Mouse (Mus musculus) midbrain, embryonic 16.5 days (tissue): ENCODE results near the gene Hipk1. TPM values are rescaled to one million over a fixed set of nuclear protein-coding genes. Genes with fewer than 3 reads are reported as not detected.

Source experiments
- ATAC-seq: fragments of 200-750 bp; cut with Nextera tagmentation; 2 replicates; pipeline ENCODE4 v1.8.0; 2017; ENCODE audit warnings: moderate TSS enrichment
- H3K27ac ChIP-seq: fragments of 300-500 bp; sonication (generic); 2 replicates; pipeline ENCODE4 v1.5.1; 2014; ENCODE audit warnings: mild to moderate bottlenecking, low read length, mixed read lengths
- H3K27me3 ChIP-seq: fragments of 300-500 bp; sonication (generic); 2 replicates; pipeline ENCODE4 v1.6.1; 2014; ENCODE audit warnings: low read depth, low read length, mixed read lengths; ENCODE audit not compliant: control insufficient read depth, insufficient read depth
- H3K36me3 ChIP-seq: fragments of 300-500 bp; sonication (generic); 2 replicates; pipeline ENCODE4 v1.6.1; 2014; ENCODE audit warnings: mild to moderate bottlenecking, low read length, moderate library complexity, mixed read lengths; ENCODE audit not compliant: control insufficient read depth, insufficient read depth
- H3K4me1 ChIP-seq: fragments of 300-500 bp; sonication (generic); 2 replicates; pipeline ENCODE4 v1.6.1; 2014; ENCODE audit warnings: mild to moderate bottlenecking, low read length, mixed read lengths; ENCODE audit not compliant: control insufficient read depth, insufficient read depth
- H3K4me2 ChIP-seq: fragments of 300-500 bp; sonication (generic); 2 replicates; pipeline ENCODE4 v1.6.1; 2014; ENCODE audit warnings: mild to moderate bottlenecking, low read length, mixed read lengths
- H3K4me3 ChIP-seq: fragments of 300-500 bp; sonication (generic); 2 replicates; pipeline ENCODE4 v1.5.1; 2014; ENCODE audit warnings: low read depth, mild to moderate bottlenecking, low read length, moderate library complexity, mixed read lengths
- H3K9ac ChIP-seq: fragments of 300-500 bp; sonication (generic); 2 replicates; pipeline ENCODE4 v1.6.1; 2014; ENCODE audit warnings: low read depth, low read length, mixed read lengths
- H3K9me3 ChIP-seq: fragments of 300-500 bp; sonication (generic); replicated peaks from 2 replicates; pipeline ENCODE4 v1.6.1; 2014; ENCODE audit warnings: mild to moderate bottlenecking, low read length, mixed read lengths; ENCODE audit not compliant: control insufficient read depth, poor library complexity, severe bottlenecking
- WGBS: fragments of 180-500 bp; shearing (Covaris S2); extraction: QIAGEN DNeasy Blood & Tissue Kit; methylation state at CpG from one replicate; pipeline ENCODE4 v1.1.7; 2014; 5-methylcytosine and 5-hydroxymethylcytosine counted together
- polyA plus RNA-seq: library from polyadenylated mRNA; unstranded; fragments of >200 nt; fragmentation: Nextera tagmentation; extraction: Ambion mirVana; gene quantifications from 2 replicates; pipeline ENCODE4 v1.2.1, GENCODE M21; 2015

Gene Hipk1
- polyA plus RNA-seq, 1 experiment from 2014 or later = 11.1 TPM

GRCm38 (mm10) chr3:103716774-103717760 lies 74.3 kb downstream of the Hipk1 start:
- Histone ChIP-seq H3K27ac (no peak overlapping the region), H3K9ac (no peak overlapping the region), H3K9me3 (no peaks in the 10 kb centered on the region), H3K27me3 (no peaks in the 10 kb centered on the region), H3K4me2 (no peak overlapping the region), H3K36me3 (no peaks in the 10 kb centered on the region), H3K4me3 (no peak overlapping the region), H3K4me1 (peaks cover 7% of the 10 kb centered on the region; the same call in 1 of the 2 replicates)
- WGBS = 46% methylated on average over 15 of the region's 15 CpGs
- ATAC-seq = no peak

DNA sequence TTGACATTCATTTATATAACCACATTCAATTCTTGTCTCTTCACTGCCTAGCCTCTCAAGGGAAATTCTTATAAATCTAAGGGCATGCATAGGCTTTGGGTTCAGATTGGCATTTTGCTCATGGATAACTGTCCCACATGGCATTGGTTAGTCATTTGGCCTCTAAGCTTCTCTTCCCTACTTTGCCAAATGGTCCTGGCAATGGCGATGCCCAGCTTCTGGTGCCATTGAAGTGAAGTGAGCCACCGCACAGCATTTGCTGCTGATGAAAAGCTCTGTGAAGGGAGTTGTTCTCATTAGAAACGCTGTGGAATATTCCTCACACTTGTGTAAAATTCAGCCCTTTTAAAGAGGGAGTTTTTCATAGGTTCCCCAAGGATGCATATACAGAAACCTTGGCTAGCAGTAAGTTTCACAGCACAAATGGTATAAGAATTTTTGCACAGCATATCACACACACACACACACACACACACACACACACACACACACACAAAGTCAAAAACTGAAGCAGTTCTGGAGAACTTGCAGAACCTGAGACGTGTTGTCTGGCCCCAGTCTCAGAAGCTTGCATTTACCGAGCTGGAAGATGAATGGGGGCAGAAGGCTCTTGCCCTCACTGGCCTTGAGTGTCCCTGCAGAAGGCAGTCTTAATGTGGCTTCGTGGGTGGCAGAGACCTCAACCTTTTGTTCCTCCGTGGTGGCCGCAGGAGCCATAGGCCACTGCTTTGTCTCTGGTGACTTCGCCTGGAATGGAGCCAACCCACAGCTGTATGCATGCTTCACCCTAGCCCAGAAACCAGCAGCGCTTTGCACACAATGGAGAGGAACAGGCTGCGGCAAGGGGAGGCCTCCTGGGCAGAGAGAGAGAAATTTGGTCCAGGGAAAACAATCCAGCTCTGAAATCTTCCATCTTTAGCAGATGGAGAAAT lies 75.3 kb downstream of the Hipk1 start:
- Histone ChIP-seq H3K4me3 (no peak overlapping the region), H3K9me3 (no peaks in the 10 kb centered on the region), H3K4me1 (peaks cover 7% of the 10 kb centered on the region; the same call in 1 of the 2 replicates), H3K4me2 (no peak overlapping the region), H3K9ac (no peak overlapping the region), H3K27me3 (no peaks in the 10 kb centered on the region), H3K27ac (no peak overlapping the region), H3K36me3 (no peaks in the 10 kb centered on the region)
- WGBS = 26% methylated on average over 11 of the region's 11 CpGs
- no peak for ATAC-seq

DNA sequence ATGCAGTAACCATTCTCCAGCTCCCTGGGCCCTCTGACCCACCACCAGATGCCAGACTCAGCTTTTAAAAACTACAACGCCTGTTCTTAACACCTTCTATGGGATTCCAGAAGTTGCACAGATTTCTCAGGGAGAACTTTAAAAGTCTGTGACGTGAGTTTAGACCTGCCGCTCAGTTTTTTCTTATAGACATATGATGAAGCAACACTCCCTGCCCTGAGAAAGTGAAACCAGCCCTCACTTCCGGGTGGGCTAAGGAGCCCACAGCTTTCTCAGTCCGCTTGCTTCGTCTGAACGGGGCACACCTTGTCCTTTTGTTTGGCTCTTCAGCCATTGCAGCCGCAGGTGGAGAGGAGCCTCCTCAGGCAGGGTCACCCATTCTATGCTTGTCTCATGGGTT lies 76.4 kb downstream of the Hipk1 start:
- H3K4me1 ChIP-seq = peaks cover 7% of the 10 kb centered on the region; the same call in 1 of the 2 replicates
- no peaks in the 10 kb centered on the region for H3K9me3 ChIP-seq
- 89% methylated on average over 8 of the region's 8 CpGs for WGBS
- no peak overlapping the region for H3K4me3 ChIP-seq
- H3K36me3 ChIP-seq = no peaks in the 10 kb centered on the region
- H3K27me3 ChIP-seq = no peaks in the 10 kb centered on the region
- no peak overlapping the region for H3K9ac ChIP-seq
- H3K4me2 ChIP-seq = no peak overlapping the region
- H3K27ac ChIP-seq = no peak overlapping the region
- ATAC-seq = no peak

DNA sequence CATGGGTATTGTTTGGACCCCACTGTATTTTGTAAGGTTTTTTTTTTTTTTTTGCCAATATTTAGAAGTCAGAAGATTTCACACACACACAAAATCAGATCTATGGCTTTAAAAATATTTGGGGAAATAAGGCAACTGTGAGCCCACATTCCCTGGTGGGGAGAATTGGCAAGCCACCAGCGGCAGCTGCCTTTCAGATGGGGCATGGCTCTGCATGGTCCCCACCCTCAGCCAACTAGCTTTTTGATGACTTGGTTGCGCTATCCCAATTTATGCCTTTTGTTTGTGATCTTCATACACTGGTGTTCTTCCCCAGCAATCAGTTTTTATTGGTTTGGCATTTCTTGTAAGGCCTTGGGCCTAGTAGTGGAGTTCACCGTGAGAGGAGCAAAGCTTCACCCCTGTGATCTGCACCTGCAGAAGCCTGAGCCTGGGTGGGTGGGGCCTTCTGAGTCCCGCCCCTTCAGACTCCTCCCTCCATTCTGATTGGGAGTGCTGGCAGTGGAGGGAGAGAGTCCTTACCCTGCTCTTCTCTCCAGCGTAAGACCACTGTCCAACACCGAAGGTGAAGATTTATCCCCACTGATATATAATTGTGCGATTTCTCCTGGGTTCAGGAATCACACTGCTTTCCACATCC lies 77.0 kb downstream of the Hipk1 start:
- Histone ChIP-seq H3K9ac (no peak overlapping the region), H3K4me2 (no peak overlapping the region), H3K27ac (no peak overlapping the region), H3K36me3 (no peaks in the 10 kb centered on the region), H3K27me3 (no peaks in the 10 kb centered on the region), H3K9me3 (no peaks in the 10 kb centered on the region), H3K4me3 (no peak overlapping the region), H3K4me1 (peaks cover 6% of the 10 kb centered on the region; the same call in 1 of the 2 replicates)
- WGBS = 77% methylated on average over 7 of the region's 7 CpGs
- no peak for ATAC-seq

- no peak overlapping the region for H3K4me3 ChIP-seq
- H3K4me1 ChIP-seq = peaks cover 3% of the 10 kb centered on the region; the same call in 1 of the 2 replicates
- no peaks in the 10 kb centered on the region for H3K36me3 ChIP-seq
- WGBS = 100% methylated on average over 4 of the region's 4 CpGs
- no peak overlapping the region for H3K9ac ChIP-seq
- no peaks in the 10 kb centered on the region for H3K27me3 ChIP-seq
- no peak overlapping the region for H3K27ac ChIP-seq
- ATAC-seq = no peak
- no peaks in the 10 kb centered on the region for H3K9me3 ChIP-seq
- H3K4me2 ChIP-seq = no peak overlapping the region
These were observed 79.2 kb downstream of the Hipk1 start for GRCm38 (mm10) chr3:103712196-103712595.

GRCm38 (mm10) chr3:103709470-103710040 lies 81.8 kb downstream of the Hipk1 start:
- 94% methylated on average over 5 of the region's 5 CpGs for WGBS
- Histone ChIP-seq H3K4me1 (no peaks in the 10 kb centered on the region), H3K9me3 (no peaks in the 10 kb centered on the region), H3K9ac (no peak overlapping the region), H3K4me2 (no peak overlapping the region), H3K36me3 (no peaks in the 10 kb centered on the region), H3K27me3 (no peaks in the 10 kb centered on the region), H3K27ac (no peak overlapping the region), H3K4me3 (no peak overlapping the region)
- ATAC-seq = no peak

DNA sequence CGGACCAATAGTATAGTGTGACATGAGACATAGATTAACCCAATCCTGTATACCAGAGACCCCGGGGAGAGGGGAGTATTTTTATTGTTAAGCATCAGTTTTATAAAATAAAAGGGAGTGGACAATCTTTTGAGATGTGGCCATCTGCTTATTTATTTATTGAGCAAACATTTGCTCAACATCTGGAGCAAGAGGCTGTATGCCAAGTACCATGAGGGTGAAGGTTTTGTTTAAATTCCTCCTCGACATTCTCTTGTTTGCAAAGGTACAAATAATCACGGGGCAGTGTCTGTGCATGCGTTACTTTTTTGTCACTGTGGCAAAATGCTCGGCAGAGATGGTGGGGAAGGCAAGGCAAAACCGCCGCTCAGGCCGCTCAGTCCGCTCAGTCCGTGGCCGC lies 85.9 kb downstream of the Hipk1 start:
- 89% methylated on average over 12 of the region's 12 CpGs for WGBS
- Histone ChIP-seq H3K27me3 (no peaks in the 10 kb centered on the region), H3K9me3 (no peaks in the 10 kb centered on the region), H3K4me2 (no peak overlapping the region), H3K27ac (no peak overlapping the region), H3K36me3 (no peaks in the 10 kb centered on the region), H3K4me1 (no peaks in the 10 kb centered on the region), H3K4me3 (no peak overlapping the region), H3K9ac (no peak overlapping the region)
- ATAC-seq = no peak

DNA sequence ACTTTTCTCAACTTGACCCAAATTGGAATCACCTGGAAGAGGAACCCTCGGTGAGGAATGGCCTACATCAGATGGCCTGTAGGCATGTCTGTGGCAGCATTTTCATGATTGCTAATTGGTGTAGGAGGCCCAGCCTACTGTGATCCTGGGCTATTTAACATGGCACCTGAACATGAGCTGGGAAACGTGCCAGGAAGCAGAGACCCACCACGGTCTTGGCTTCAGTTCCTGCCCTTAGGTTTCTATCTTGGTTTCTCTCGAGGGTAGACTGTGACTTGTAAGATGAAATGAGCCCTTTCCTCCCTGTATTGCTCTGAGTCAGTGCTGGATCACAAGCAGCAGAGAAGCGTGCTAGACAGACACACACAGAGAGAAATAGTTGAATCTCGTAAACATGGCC lies 86.7 kb downstream of the Hipk1 start:
- Histone ChIP-seq H3K4me1 (no peaks in the 10 kb centered on the region), H3K27ac (no peak overlapping the region), H3K27me3 (no peaks in the 10 kb centered on the region), H3K36me3 (no peaks in the 10 kb centered on the region), H3K9ac (no peak overlapping the region), H3K9me3 (no peaks in the 10 kb centered on the region), H3K4me2 (no peak overlapping the region), H3K4me3 (no peak overlapping the region)
- ATAC-seq = no peak
- WGBS = 75% methylated on average over 6 of the region's 6 CpGs
